Mouse (Mus musculus) bone marrow, adult 2 months (tissue): ENCODE results near the gene Taf9b.

ENCODE experiments used
- CTCF ChIP-seq: fragments of 200-500 bp; IDR thresholded peaks from 2 replicates; pipeline ENCODE4 v1.5.1; 2011; ENCODE audit warnings: low read length, control low read depth; ENCODE audit not compliant: control insufficient read depth, insufficient read depth
- POLR2A ChIP-seq: fragments of 200-500 bp; IDR thresholded peaks from 2 replicates; pipeline ENCODE4 v1.6.1; 2011; ENCODE audit warnings: low read depth, mild to moderate bottlenecking, control low read depth, low read length, borderline replicate concordance; ENCODE audit not compliant: control insufficient read depth

DNA sequence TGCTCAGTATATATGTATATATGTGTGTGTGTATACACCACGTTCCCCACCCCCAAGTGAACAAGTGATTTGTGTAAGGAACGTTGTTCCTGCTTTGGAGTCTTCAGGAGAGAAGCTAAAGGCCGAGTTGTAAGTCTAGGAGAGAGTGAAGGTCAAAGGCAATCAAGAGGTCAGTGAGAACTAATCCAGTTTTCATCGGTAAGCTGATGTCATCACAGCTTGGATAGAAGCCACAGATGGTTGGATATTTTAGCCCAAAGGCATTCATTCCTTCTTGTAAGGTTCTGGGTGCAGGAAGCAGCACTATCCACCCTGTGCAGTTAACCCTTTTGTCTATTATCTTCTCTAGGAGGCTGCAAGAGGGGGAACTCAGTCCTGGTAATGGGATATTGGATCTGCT lies 30.9 kb downstream of the Taf9b start:
- TF ChIP-seq POLR2A (no peak), CTCF (no peak)
